In genomic region chr1:43092056-43093015, GRCm38 (mm10) we compare ENCODE assay signal across 8 mouse cellular contexts. TPM values are rescaled to one million over a fixed set of nuclear protein-coding genes. Genes with fewer than 3 reads are reported as not detected.
DNase-seq lines count a peak whose midpoint lies in the region; ATAC-seq and TF ChIP-seq lines count a peak whose summit lies in the region.

No protein-coding gene starts in this region.

- 7% methylated on average over 102 of the region's 102 CpGs for WGBS in heart, embryonic 10.5 days
- under 1% methylated on average over 98 of the region's 102 CpGs for WGBS in kidney, embryonic 14.5 days
- WGBS in limb, embryonic 15.5 days = under 1% methylated on average over 98 of the region's 102 CpGs
- under 1% methylated on average over 99 of the region's 102 CpGs for WGBS in midbrain, embryonic 16.5 days

- H3K4me1 ChIP-seq in bone marrow macrophage, adult 2 months (ENCODE audit: control insufficient read depth, insufficient read depth, low read length) = peaks cover 11% of the 10 kb centered on the region
- H3K4me1 ChIP-seq in heart, embryonic 10.5 days = peaks cover 19% of the 10 kb centered on the region
- peaks cover 4% of the 10 kb centered on the region; the same call in 1 of the 2 replicates for H3K4me1 ChIP-seq in kidney, embryonic 14.5 days (ENCODE audit: control insufficient read depth, insufficient read depth, low read length)
- peaks cover 17% of the 10 kb centered on the region for H3K4me1 ChIP-seq in limb, embryonic 15.5 days
- peaks cover 28% of the 10 kb centered on the region for H3K4me1 ChIP-seq in midbrain, embryonic 16.5 days (ENCODE audit: control insufficient read depth, insufficient read depth, low read length)

- TF ChIP-seq POLR2A in bone marrow macrophage, adult 2 months (IDR thresholded peaks at IDR 0.05; ENCODE audit: borderline replicate concordance, low read depth, low read length) = no peak; the same call in 1 of the 2 replicates

- peak overlapping the region; percentile 60 for H3K27ac ChIP-seq in bone marrow macrophage, adult 2 months (ENCODE audit: insufficient read depth, low read depth, low read length)
- H3K27ac ChIP-seq in heart, embryonic 10.5 days = peak overlapping the region; percentile 90
- peak overlapping the region; percentile 59 for H3K27ac ChIP-seq in kidney, embryonic 14.5 days (ENCODE audit: low read depth, low read length)
- peak overlapping the region; percentile 77 for H3K27ac ChIP-seq in limb, embryonic 15.5 days
- peak overlapping the region; percentile 87 for H3K27ac ChIP-seq in midbrain, embryonic 16.5 days (ENCODE audit: low read length)

- H3K4me2 ChIP-seq in kidney, embryonic 14.5 days (replicated peaks; ENCODE audit: low read depth, low read length) = peak overlapping the region; percentile 89
- H3K4me2 ChIP-seq in limb, embryonic 15.5 days = peak overlapping the region; percentile 79
- peak overlapping the region; percentile 88 for H3K4me2 ChIP-seq in midbrain, embryonic 16.5 days (ENCODE audit: low read length)

- peak; percentile 57 to 70 for DNase-seq in B cell, adult 2 months
- DNase-seq in heart, embryonic 10.5 days (ENCODE audit: low spot score) = peak; percentile 89
- DNase-seq in spleen, postnatal 10 days (ENCODE audit: low spot score in 2 of 2) = peak; percentile 67

- ATAC-seq in erythroblast, adult 5-6 weeks (replicated peaks; ENCODE audit: low FRiP score, poor library complexity, severe bottlenecking) = peak; percentile 69
- peak; percentile 88 for ATAC-seq in kidney, embryonic 14.5 days (ENCODE audit: low FRiP score, low TSS enrichment)
- ATAC-seq in limb, embryonic 15.5 days (ENCODE audit: insufficient number of reproducible peaks, low FRiP score, low TSS enrichment, low read depth) = peak; percentile 61
- ATAC-seq in midbrain, embryonic 16.5 days = peak; percentile 84

- peak overlapping the region; percentile 87 for H3K9ac ChIP-seq in kidney, embryonic 14.5 days (ENCODE audit: low read depth, low read length)
- peak overlapping the region; percentile 88 for H3K9ac ChIP-seq in limb, embryonic 15.5 days
- peak overlapping the region; percentile 93 for H3K9ac ChIP-seq in midbrain, embryonic 16.5 days (ENCODE audit: low read depth, low read length)

- no peaks in the 10 kb centered on the region for H3K36me3 ChIP-seq in heart, embryonic 10.5 days
- H3K36me3 ChIP-seq in kidney, embryonic 14.5 days (ENCODE audit: control insufficient read depth, insufficient read depth, low read length) = peaks cover 5% of the 10 kb centered on the region; the same call in 1 of the 2 replicates
- H3K36me3 ChIP-seq in limb, embryonic 15.5 days = no peaks in the 10 kb centered on the region
- H3K36me3 ChIP-seq in midbrain, embryonic 16.5 days (ENCODE audit: control insufficient read depth, insufficient read depth, low read length) = no peaks in the 10 kb centered on the region

- H3K27me3 ChIP-seq in heart, embryonic 10.5 days (ENCODE audit: insufficient read depth, poor library complexity, severe bottlenecking) = no peaks in the 10 kb centered on the region
- H3K27me3 ChIP-seq in kidney, embryonic 14.5 days (ENCODE audit: control insufficient read depth, insufficient read depth, low read length) = no peaks in the 10 kb centered on the region
- no peaks in the 10 kb centered on the region for H3K27me3 ChIP-seq in limb, embryonic 15.5 days
- no peaks in the 10 kb centered on the region for H3K27me3 ChIP-seq in midbrain, embryonic 16.5 days (ENCODE audit: control insufficient read depth, insufficient read depth, low read depth, low read length)

- no peaks in the 10 kb centered on the region for H3K9me3 ChIP-seq in heart, embryonic 10.5 days
- H3K9me3 ChIP-seq in kidney, embryonic 14.5 days (ENCODE audit: control insufficient read depth, low read length) = no peaks in the 10 kb centered on the region
- no peaks in the 10 kb centered on the region for H3K9me3 ChIP-seq in limb, embryonic 15.5 days
- H3K9me3 ChIP-seq in midbrain, embryonic 16.5 days (replicated peaks; ENCODE audit: control insufficient read depth, low read length, poor library complexity, severe bottlenecking) = no peaks in the 10 kb centered on the region

- peak overlapping the region; percentile 84 for H3K4me3 ChIP-seq in bone marrow macrophage, adult 2 months (ENCODE audit: insufficient read depth, low read length)
- peak overlapping the region; percentile 90 for H3K4me3 ChIP-seq in heart, embryonic 10.5 days
- peak overlapping the region; percentile 76 for H3K4me3 ChIP-seq in kidney, embryonic 14.5 days (ENCODE audit: low read length)
- peak overlapping the region; percentile 75 for H3K4me3 ChIP-seq in limb, embryonic 15.5 days
- H3K4me3 ChIP-seq in midbrain, embryonic 16.5 days (ENCODE audit: low read depth, low read length) = peak overlapping the region; percentile 80

- no peak for TF ChIP-seq CTCF in bone marrow macrophage, adult 2 months (IDR thresholded peaks at IDR 0.05; ENCODE audit: low read depth, low read length)

RNA-seq across cellular contexts. Expression of gene Tgfbrap1, which starts 6.1 kb away (rescaled TPM):
- 27.3 and 28.4 TPM in 2 replicates for polyA plus RNA-seq in bone marrow macrophage, adult 2 months (2012; ENCODE audit: insufficient read depth, insufficient read length, missing spikeins)
- 6.9 and 8.5 TPM in 2 replicates for total RNA-seq in erythroblast, adult 5-6 weeks (2015; ENCODE audit: low replicate concordance)
- total RNA-seq in erythroblast, adult 5-6 weeks (2017; ENCODE audit: low replicate concordance) = 3.5 and 5.4 TPM in 2 replicates
- polyA plus RNA-seq in heart, embryonic 10.5 days (2016; fragmentation: Nextera tagmentation; extraction: Ambion mirVana) = 9.6 and 10.2 TPM in 2 replicates
- 6.7 and 13.6 TPM in 2 replicates for polyA plus RNA-seq in kidney, embryonic 14.5 days (2014; fragmentation: Nextera tagmentation; extraction: Ambion mirVana)
- 10.6 and 11.9 TPM in 2 replicates for polyA plus RNA-seq in limb, embryonic 15.5 days (2015; fragmentation: Nextera tagmentation; extraction: Ambion mirVana)
- polyA plus RNA-seq in midbrain, embryonic 16.5 days (2015; fragmentation: Nextera tagmentation; extraction: Ambion mirVana) = 17.6 and 17.8 TPM in 2 replicates

RNA-seq across cellular contexts. Expression of gene AI597479, which starts 6.2 kb away (rescaled TPM):
- polyA plus RNA-seq in bone marrow macrophage, adult 2 months (2012; ENCODE audit: insufficient read depth, insufficient read length, missing spikeins) = 7.2 and 10.2 TPM in 2 replicates
- total RNA-seq in erythroblast, adult 5-6 weeks (2015; ENCODE audit: low replicate concordance) = 2.5 and 6.5 TPM in 2 replicates
- total RNA-seq in erythroblast, adult 5-6 weeks (2017; ENCODE audit: low replicate concordance) = 3.5 and 5.0 TPM in 2 replicates
- 26.4 TPM in 2 replicates for polyA plus RNA-seq in heart, embryonic 10.5 days (2016; fragmentation: Nextera tagmentation; extraction: Ambion mirVana)
- 21.0 and 34.1 TPM in 2 replicates for polyA plus RNA-seq in kidney, embryonic 14.5 days (2014; fragmentation: Nextera tagmentation; extraction: Ambion mirVana)
- 29.1 and 29.9 TPM in 2 replicates for polyA plus RNA-seq in limb, embryonic 15.5 days (2015; fragmentation: Nextera tagmentation; extraction: Ambion mirVana)
- polyA plus RNA-seq in midbrain, embryonic 16.5 days (2015; fragmentation: Nextera tagmentation; extraction: Ambion mirVana) = 57.5 and 59.9 TPM in 2 replicates

Comparison
In these comparisons a context has a peak if more than half of its experiments do, and no peak if none do; other contexts are left out.
1. Peak in every context shown above with its lines: DNase-seq, ATAC-seq, H3K4me3 ChIP-seq and H3K27ac ChIP-seq.